Mouse (Mus musculus) frontal cortex, postnatal 14 days (tissue): ENCODE results near the gene Evi5.

ENCODE experiments used
- DNase-seq, 2 experiments: peaks; one replicate each; pipeline ENCODE4 v3.0.0; 2022; ENCODE audit warnings: low spot score in 2 of 2

Gene Evi5

GRCm38 (mm10) chr5:107708124-107708797 lies 166.6 kb downstream of the Evi5 start:
- DNase-seq: no peak

GRCm38 (mm10) chr5:107706262-107706661 lies 168.6 kb downstream of the Evi5 start:
- DNase-seq: no peak

GRCm38 (mm10) chr5:107705756-107706155 lies 169.2 kb downstream of the Evi5 start:
- no peak for DNase-seq

- no peak for DNase-seq
Measured at GRCm38 (mm10) chr5:107703207-107703763, 171.6 kb downstream of the Evi5 start.

- DNase-seq: no peak
Measured at GRCm38 (mm10) chr5:107701658-107702057, 173.2 kb downstream of the Evi5 start.

- no peak for DNase-seq
Measured at GRCm38 (mm10) chr5:107700873-107701272, 174.0 kb downstream of the Evi5 start.

GRCm38 (mm10) chr5:107698888-107699287 lies 176.0 kb downstream of the Evi5 start:
- DNase-seq: no peak

- no peak for DNase-seq
Measured at GRCm38 (mm10) chr5:107695019-107695418, 179.9 kb downstream of the Evi5 start.
